Mouse (Mus musculus) lung, postnatal 0 days (tissue): ENCODE data around the gene Tagln. TPM values are rescaled to one million over a fixed set of nuclear protein-coding genes. Genes with fewer than 3 reads are reported as not detected.

Source experiments
- ATAC-seq: fragments of 200-750 bp; cut with Nextera tagmentation; 2 replicates; pipeline ENCODE4 v1.8.0; 2017; ENCODE audit warnings: moderate library complexity
- DNase-seq: peaks from one replicate; pipeline ENCODE4 v3.0.0-alpha.2; 2016; ENCODE audit warnings: low spot score
- H3K27ac ChIP-seq: fragments of 300-500 bp; sonication (generic); 2 replicates; pipeline ENCODE4 v1.5.1; 2014; ENCODE audit warnings: antibody characterized with exemption, mild to moderate bottlenecking, low read length, mixed read lengths
- H3K27me3 ChIP-seq: fragments of 300-500 bp; sonication (generic); replicated peaks from 2 replicates; pipeline ENCODE4 v1.6.1; 2014; ENCODE audit warnings: low read length, mixed read lengths; ENCODE audit not compliant: insufficient read depth
- H3K36me3 ChIP-seq: fragments of 300-500 bp; sonication (generic); 2 replicates; pipeline ENCODE4 v1.6.1; 2014; ENCODE audit warnings: low read length, mixed read lengths; ENCODE audit not compliant: insufficient read depth
- H3K4me1 ChIP-seq: fragments of 300-500 bp; sonication (generic); 2 replicates; pipeline ENCODE4 v1.6.1; 2014; ENCODE audit warnings: antibody characterized with exemption, low read depth, low read length, mixed read lengths; ENCODE audit not compliant: insufficient read depth
- H3K4me2 ChIP-seq: fragments of 300-500 bp; sonication (generic); replicated peaks from 2 replicates; pipeline ENCODE4 v1.6.1; 2014; ENCODE audit warnings: low read depth, mild to moderate bottlenecking, low read length, moderate library complexity, mixed read lengths
- H3K4me3 ChIP-seq: fragments of 300-500 bp; sonication (generic); 2 replicates; pipeline ENCODE4 v1.5.1; 2014; ENCODE audit warnings: low read depth, low read length
- H3K9ac ChIP-seq: fragments of 300-500 bp; sonication (generic); replicated peaks from 2 replicates; pipeline ENCODE4 v1.6.1; 2014; ENCODE audit warnings: low read depth, mild to moderate bottlenecking
- H3K9me3 ChIP-seq: fragments of 300-500 bp; sonication (generic); 2 replicates; pipeline ENCODE4 v1.6.1; 2016; ENCODE audit warnings: low read length, mixed read lengths
- CTCF ChIP-seq: IDR thresholded peaks from 2 replicates; pipeline ENCODE4 v1.5.1; 2016; ENCODE audit warnings: antibody characterized with exemption, mild to moderate bottlenecking
- EP300 ChIP-seq: IDR thresholded peaks from 2 replicates; pipeline ENCODE4 v1.6.1; 2016; ENCODE audit warnings: antibody characterized with exemption, mild to moderate bottlenecking, control low read depth
- WGBS: fragments of 180-500 bp; shearing (Covaris S2); extraction: QIAGEN DNeasy Blood & Tissue Kit; methylation state at CpG from one replicate; pipeline ENCODE4 v1.1.7; 2014; 5-methylcytosine and 5-hydroxymethylcytosine counted together
- polyA plus RNA-seq: library from polyadenylated mRNA; unstranded; fragments of >200 nt; fragmentation: Nextera tagmentation; extraction: Ambion mirVana; gene quantifications from 2 replicates; pipeline ENCODE4 v1.2.1, GENCODE M21; 2015

Gene Tagln
- polyA plus RNA-seq, 1 experiment from 2014 or later, result 184 TPM

- no peak overlapping the region for H3K4me2 ChIP-seq
Measured at GRCm38 (mm10) chr9:45942916-45943315, 7.1 kb upstream of the Tagln start.

GRCm38 (mm10) chr9:45942464-45942863, 6.6 kb upstream of the Tagln start:
- WGBS, result 91% methylated on average over 16 of the region's 16 CpGs
- TF ChIP-seq EP300 (no peak), CTCF (no peak)
- H3K27ac ChIP-seq, result no peak overlapping the region
- no peaks in the 10 kb centered on the region for H3K9me3 ChIP-seq
- H3K4me1 ChIP-seq, result no peaks in the 10 kb centered on the region
- no peak overlapping the region for H3K4me2 ChIP-seq
- no peak overlapping the region for H3K9ac ChIP-seq
- peaks cover 60% of the 10 kb centered on the region for H3K36me3 ChIP-seq
- H3K4me3 ChIP-seq, result no peak overlapping the region
- DNase-seq, result no peak
- no peaks in the 10 kb centered on the region for H3K27me3 ChIP-seq
- ATAC-seq, result no peak

More at GRCm38 (mm10) chr9:45942916-45943315, 7.1 kb upstream of the Tagln start:
- DNase-seq (no peak), ATAC-seq (no peak)
- H3K9me3 ChIP-seq, result no peaks in the 10 kb centered on the region
- no peak overlapping the region for H3K4me3 ChIP-seq
- no peaks in the 10 kb centered on the region for H3K27me3 ChIP-seq
- TF ChIP-seq CTCF (no peak), EP300 (no peak)
- H3K4me1 ChIP-seq, result no peaks in the 10 kb centered on the region
- H3K27ac ChIP-seq, result no peak overlapping the region
- H3K9ac ChIP-seq, result no peak overlapping the region
- 95% methylated on average over 8 of the region's 8 CpGs for WGBS
- peaks cover 60% of the 10 kb centered on the region for H3K36me3 ChIP-seq

DNA sequence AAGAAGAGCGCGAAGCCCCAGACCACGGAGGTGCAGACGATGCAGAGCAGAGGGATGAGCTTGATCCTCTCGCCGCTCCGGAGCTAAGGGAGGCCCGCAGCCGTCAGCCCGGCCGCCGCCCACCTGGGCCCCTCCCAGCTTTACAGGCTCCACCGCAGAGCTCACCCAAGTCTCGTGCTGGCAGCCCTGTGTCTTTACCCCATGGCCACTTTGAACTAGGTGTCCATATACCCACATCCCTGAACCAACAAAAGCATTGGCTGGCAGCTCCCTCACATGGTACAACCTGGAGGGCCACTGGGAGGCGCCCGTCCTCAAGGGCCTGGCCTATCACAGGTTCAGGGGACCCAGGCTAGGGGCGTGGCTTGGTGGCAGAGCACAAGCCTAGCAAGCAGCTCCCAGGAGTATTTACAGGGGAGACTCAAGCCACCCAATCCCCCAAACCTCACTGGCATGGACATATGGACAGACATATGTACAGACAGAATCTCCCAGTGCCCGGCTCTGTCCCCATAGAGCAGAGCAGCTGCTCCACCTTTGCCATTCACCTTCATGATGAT, 5.6 kb upstream of the Tagln start:
- ATAC-seq (peak; percentile 29; the same call in 1 of the 2 replicates), DNase-seq (peak; percentile 49)
- peaks cover 5% of the 10 kb centered on the region; the same call in 1 of the 2 replicates for H3K4me1 ChIP-seq
- H3K9me3 ChIP-seq, result no peaks in the 10 kb centered on the region
- H3K27me3 ChIP-seq, result no peaks in the 10 kb centered on the region
- H3K9ac ChIP-seq, result no peak overlapping the region
- H3K4me2 ChIP-seq, result no peak overlapping the region
- 68% methylated on average over 18 of the region's 18 CpGs for WGBS
- no peak overlapping the region for H3K27ac ChIP-seq
- no peak overlapping the region for H3K4me3 ChIP-seq
- H3K36me3 ChIP-seq, result peaks cover 56% of the 10 kb centered on the region
- no peak for TF ChIP-seq EP300
- peak; percentile 42 for TF ChIP-seq CTCF

DNA sequence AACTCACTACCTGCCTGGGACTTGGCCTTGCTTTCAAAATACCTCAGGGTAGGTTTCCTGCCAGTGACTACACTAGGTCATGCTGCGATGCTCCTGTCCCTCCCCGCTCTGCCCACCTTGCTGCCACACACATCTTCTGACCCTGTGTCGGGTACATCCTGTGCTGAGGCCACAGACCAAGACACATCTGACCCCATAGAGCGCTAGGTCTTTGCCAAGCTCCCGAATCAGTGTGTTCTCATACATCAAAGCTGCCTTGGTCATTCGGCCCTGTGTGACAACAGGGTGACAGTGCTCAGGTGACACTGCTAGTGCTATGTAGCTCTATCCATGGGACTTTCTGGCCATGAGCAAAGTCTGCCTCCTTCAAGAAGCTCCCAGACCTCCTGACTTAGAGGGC, 3.9 kb upstream of the Tagln start:
- Histone ChIP-seq H3K4me2 (no peak overlapping the region), H3K27me3 (no peaks in the 10 kb centered on the region), H3K9ac (no peak overlapping the region), H3K4me3 (no peak overlapping the region), H3K4me1 (peaks cover 7% of the 10 kb centered on the region; the same call in 1 of the 2 replicates), H3K27ac (no peak overlapping the region), H3K36me3 (peaks cover 43% of the 10 kb centered on the region), H3K9me3 (no peaks in the 10 kb centered on the region)
- DNase-seq, result no peak
- TF ChIP-seq CTCF, result no peak
- no peak for TF ChIP-seq EP300
- 95% methylated on average over 6 of the region's 6 CpGs for WGBS
- ATAC-seq, result no peak

DNA sequence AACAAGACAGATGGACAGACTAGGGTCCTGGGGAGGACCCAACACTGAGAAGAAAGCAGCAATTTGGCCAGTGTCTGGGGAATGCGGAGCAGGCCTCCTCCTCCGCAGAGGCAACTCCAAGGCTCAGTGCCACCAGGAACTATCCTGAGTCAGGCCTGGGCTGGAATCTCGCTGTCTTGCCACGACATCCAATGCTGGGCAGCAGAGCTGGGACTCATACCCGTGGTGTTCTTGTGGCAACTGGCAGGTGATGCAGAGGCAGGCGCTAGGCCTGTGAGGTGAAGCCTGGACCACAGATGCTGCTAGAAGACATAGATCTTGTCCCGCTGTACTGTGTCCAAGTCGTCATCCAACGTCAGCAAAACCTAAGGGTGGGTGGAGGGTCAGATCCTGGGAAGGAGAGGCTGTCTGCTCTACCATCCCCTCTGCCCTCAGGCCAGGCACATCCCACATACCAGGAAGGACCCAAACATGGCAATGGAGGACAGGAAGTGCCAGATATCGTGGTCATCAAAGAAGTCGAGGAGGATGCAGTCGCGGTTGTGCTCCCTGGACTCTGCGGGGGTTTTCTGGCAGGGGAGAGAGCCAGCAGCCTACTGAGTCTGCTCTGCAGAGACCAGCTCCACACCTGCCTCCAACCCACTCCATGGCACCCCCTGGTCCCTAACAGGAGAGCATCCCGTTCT, 3.2 kb upstream of the Tagln start:
- 80% methylated on average over 15 of the region's 15 CpGs for WGBS
- ATAC-seq (no peak), DNase-seq (no peak)
- no peak overlapping the region for H3K27ac ChIP-seq
- H3K4me2 ChIP-seq, result no peak overlapping the region
- peaks cover 7% of the 10 kb centered on the region; the same call in 1 of the 2 replicates for H3K4me1 ChIP-seq
- TF ChIP-seq CTCF (no peak), EP300 (no peak)
- no peak overlapping the region for H3K4me3 ChIP-seq
- no peaks in the 10 kb centered on the region for H3K27me3 ChIP-seq
- H3K9ac ChIP-seq, result no peak overlapping the region
- peaks cover 39% of the 10 kb centered on the region for H3K36me3 ChIP-seq
- no peaks in the 10 kb centered on the region for H3K9me3 ChIP-seq

GRCm38 (mm10) chr9:45938088-45938487, 2.2 kb upstream of the Tagln start:
- Histone ChIP-seq H3K4me2 (no peak overlapping the region), H3K27me3 (no peaks in the 10 kb centered on the region), H3K4me3 (no peak overlapping the region), H3K4me1 (peaks cover 7% of the 10 kb centered on the region; the same call in 1 of the 2 replicates), H3K36me3 (peaks cover 33% of the 10 kb centered on the region), H3K9me3 (no peaks in the 10 kb centered on the region), H3K27ac (no peak overlapping the region), H3K9ac (no peak overlapping the region)
- no peak for ATAC-seq
- DNase-seq, result no peak
- TF ChIP-seq EP300, result no peak
- TF ChIP-seq CTCF, result no peak
- WGBS, result 73% methylated on average over 8 of the region's 8 CpGs
